Mouse (Mus musculus): Measurements from ENCODE around the gene Irf2.
"Not testable (repeated sequence)": the region's sequence is repeated elsewhere in the genome, so short reads cannot be mapped to it uniquely, and the experiment has no call there.

The Irf2 gene

GRCm38 (mm10) chr8:46726383-46726782, 13.1 kb upstream of the Irf2 start:
- DNase-seq (ENCODE audit: low spot score in 2 of 2): no peak

- not testable (repeated sequence) for DNase-seq (ENCODE audit: low spot score in 2 of 2)
Observed at GRCm38 (mm10) chr8:46729671-46730070, 9.9 kb upstream of the Irf2 start.

- DNase-seq (ENCODE audit: low spot score in 2 of 2): no peak
Observed at GRCm38 (mm10) chr8:46732381-46732915, 7.1 kb upstream of the Irf2 start.

- no peak for DNase-seq (ENCODE audit: low spot score in 2 of 2)
Observed at GRCm38 (mm10) chr8:46733603-46734002, 5.9 kb upstream of the Irf2 start.

GRCm38 (mm10) chr8:46735505-46735904, 4.0 kb upstream of the Irf2 start:
- no peak for DNase-seq (ENCODE audit: low spot score in 2 of 2)

- peak in 1 of 2 experiments; percentile 36 for DNase-seq (ENCODE audit: low spot score in 2 of 2)
Observed at GRCm38 (mm10) chr8:46736260-46736659, 3.3 kb upstream of the Irf2 start.

GRCm38 (mm10) chr8:46737421-46737820, 2.1 kb upstream of the Irf2 start:
- DNase-seq (ENCODE audit: low spot score in 2 of 2): no peak

GRCm38 (mm10) chr8:46737907-46738306, 1.6 kb upstream of the Irf2 start:
- no peak for DNase-seq (ENCODE audit: low spot score in 2 of 2)

GRCm38 (mm10) chr8:46738601-46739000, 931 bp upstream of the Irf2 start:
- no peak for DNase-seq (ENCODE audit: low spot score in 2 of 2)

GRCm38 (mm10) chr8:46739956-46740512, 502 bp downstream of the Irf2 start:
- DNase-seq (ENCODE audit: low spot score in 2 of 2): peak; percentile 35 to 40

- DNase-seq (ENCODE audit: low spot score in 2 of 2): peak; percentile 56 to 59
Observed at GRCm38 (mm10) chr8:46740513-46741280, 1.2 kb downstream of the Irf2 start.

GRCm38 (mm10) chr8:46741281-46741791, 1.8 kb downstream of the Irf2 start:
- DNase-seq (ENCODE audit: low spot score in 2 of 2): peak; percentile 23 to 38

- no peak for DNase-seq (ENCODE audit: low spot score in 2 of 2)
Observed at GRCm38 (mm10) chr8:46741991-46742690, 2.6 kb downstream of the Irf2 start.

- no peak for DNase-seq (ENCODE audit: low spot score in 2 of 2)
Observed at GRCm38 (mm10) chr8:46742691-46743082, 3.2 kb downstream of the Irf2 start.

GRCm38 (mm10) chr8:46745464-46745863, 5.9 kb downstream of the Irf2 start:
- DNase-seq (ENCODE audit: low spot score in 2 of 2): no peak

GRCm38 (mm10) chr8:46747311-46747980, 7.9 kb downstream of the Irf2 start:
- DNase-seq (ENCODE audit: low spot score in 2 of 2): no peak

GRCm38 (mm10) chr8:46750000-46750399, 10.5 kb downstream of the Irf2 start:
- no peak for DNase-seq (ENCODE audit: low spot score in 2 of 2)

GRCm38 (mm10) chr8:46750566-46750965, 11.0 kb downstream of the Irf2 start:
- DNase-seq (ENCODE audit: low spot score in 2 of 2): no peak

- no peak for DNase-seq (ENCODE audit: low spot score in 2 of 2)
Observed at GRCm38 (mm10) chr8:46751151-46751550, 11.6 kb downstream of the Irf2 start.

GRCm38 (mm10) chr8:46752986-46753385, 13.5 kb downstream of the Irf2 start:
- DNase-seq (ENCODE audit: low spot score in 2 of 2): no peak

- DNase-seq (ENCODE audit: low spot score in 2 of 2): no peak
Observed at GRCm38 (mm10) chr8:46754355-46754754, 14.8 kb downstream of the Irf2 start.

Measured in thymus, postnatal 10 days (tissue).